Mouse (Mus musculus) urinary bladder, postnatal 14 days (tissue): Measurements from ENCODE around the gene Bbc3.
"Not testable (repeated sequence)": the region's sequence is repeated elsewhere in the genome, so short reads cannot be mapped to it uniquely, and the experiment has no call there.

Experiments used
- DNase-seq: peaks from one replicate; pipeline ENCODE4 v3.0.0; 2021; ENCODE audit warnings: low spot score

Bbc3 gene

GRCm38 (mm10) chr7:16294346-16294745 lies 13.8 kb upstream of the Bbc3 start:
- no peak for DNase-seq

- peak; percentile 95 for DNase-seq
Observed at GRCm38 (mm10) chr7:16294837-16295236, 13.4 kb upstream of the Bbc3 start.

GRCm38 (mm10) chr7:16295321-16295900 lies 12.8 kb upstream of the Bbc3 start:
- peak; percentile 83 for DNase-seq

GRCm38 (mm10) chr7:16296146-16296545 lies 12.0 kb upstream of the Bbc3 start:
- DNase-seq = no peak

- peak; percentile 92 for DNase-seq
Observed at GRCm38 (mm10) chr7:16296766-16297390, 11.3 kb upstream of the Bbc3 start.

- DNase-seq = no peak
Observed at GRCm38 (mm10) chr7:16297616-16298015, 10.6 kb upstream of the Bbc3 start.

GRCm38 (mm10) chr7:16298927-16299326 lies 9.3 kb upstream of the Bbc3 start:
- no peak for DNase-seq

- DNase-seq = peak; percentile 85
Observed at GRCm38 (mm10) chr7:16299419-16300035, 8.7 kb upstream of the Bbc3 start.

GRCm38 (mm10) chr7:16307141-16307540 lies 1.1 kb upstream of the Bbc3 start:
- not testable (repeated sequence) for DNase-seq

- DNase-seq = no peak
Observed at GRCm38 (mm10) chr7:16308555-16309317, 543 bp downstream of the Bbc3 start.

- DNase-seq = peak; percentile 88
Observed at GRCm38 (mm10) chr7:16309318-16310019, 1.3 kb downstream of the Bbc3 start.

GRCm38 (mm10) chr7:16310020-16310520 lies 1.9 kb downstream of the Bbc3 start:
- DNase-seq = peak; percentile 84

- peak; percentile 18 for DNase-seq
Observed at GRCm38 (mm10) chr7:16310521-16311452, 2.6 kb downstream of the Bbc3 start.

- peak; percentile 31 for DNase-seq
Observed at GRCm38 (mm10) chr7:16311453-16312004, 3.3 kb downstream of the Bbc3 start.

GRCm38 (mm10) chr7:16312011-16312671 lies 3.9 kb downstream of the Bbc3 start:
- peak; percentile 52 for DNase-seq

GRCm38 (mm10) chr7:16312672-16313311 lies 4.6 kb downstream of the Bbc3 start:
- DNase-seq = peak; percentile 79

GRCm38 (mm10) chr7:16313481-16314220 lies 5.5 kb downstream of the Bbc3 start:
- DNase-seq = peak; percentile 88

- no peak for DNase-seq
Observed at GRCm38 (mm10) chr7:16314221-16314775, 6.1 kb downstream of the Bbc3 start.
